Mouse (Mus musculus) C2C12 (cell line): ENCODE measurements around the gene Rpl26. TPM values are rescaled to one million over a fixed set of nuclear protein-coding genes. Genes with fewer than 3 reads are reported as not detected.

Source experiments
- H3K27me3 ChIP-seq: one replicate; pipeline ENCODE4 v1.6.1; 2011; ENCODE audit not compliant: control insufficient read depth, insufficient read depth, insufficient read length
- H3K36me3 ChIP-seq: one replicate; pipeline ENCODE4 v1.6.1; 2011; ENCODE audit not compliant: control insufficient read depth, insufficient read depth
- H3K4me3 ChIP-seq: one replicate; pipeline ENCODE4 v1.5.1; 2011; ENCODE audit warnings: mild to moderate bottlenecking, control low read depth; ENCODE audit not compliant: poor library complexity, insufficient read depth, severe bottlenecking
- H3K79me2 ChIP-seq: one replicate; pipeline ENCODE4 v1.6.1; 2011; ENCODE audit not compliant: control insufficient read depth, insufficient read depth
- H3K79me3 ChIP-seq: one replicate; pipeline ENCODE4 v1.6.1; 2011; ENCODE audit warnings: low read depth, control low read depth
- H3ac ChIP-seq: one replicate; pipeline ENCODE3; 2011; ENCODE audit warnings: low read depth; ENCODE audit not compliant: control insufficient read depth, insufficient read length
- CEBPB ChIP-seq: IDR thresholded peaks from one replicate; pipeline ENCODE4 v1.6.1; 2011; ENCODE audit warnings: low read depth, mild to moderate bottlenecking, control low read depth, moderate library complexity
- CTCF ChIP-seq: IDR thresholded peaks from one replicate; pipeline ENCODE4 v1.5.1; 2011; ENCODE audit not compliant: control insufficient read depth, insufficient read depth, insufficient read length
- FOSL1 ChIP-seq: IDR thresholded peaks from one replicate; pipeline ENCODE4 v1.8.0; 2011; ENCODE audit warnings: mild to moderate bottlenecking, low read length; ENCODE audit not compliant: poor library complexity, insufficient read depth, severe bottlenecking
- MAX ChIP-seq: IDR thresholded peaks from one replicate; pipeline ENCODE4 v1.6.1; 2011; ENCODE audit warnings: mild to moderate bottlenecking, control low read depth
- MYOD1 ChIP-seq: IDR thresholded peaks from one replicate; pipeline ENCODE4 v1.6.1; 2011; ENCODE audit warnings: low read depth; ENCODE audit not compliant: control insufficient read depth, insufficient read length
- MYOG ChIP-seq: IDR thresholded peaks from one replicate; pipeline ENCODE4 v1.6.1; 2011; ENCODE audit not compliant: control insufficient read depth, insufficient read length; ENCODE audit errors: extremely low read depth
- USF1 ChIP-seq: IDR thresholded peaks from one replicate; pipeline ENCODE4 v1.6.1; 2011; ENCODE audit warnings: low read depth, mild to moderate bottlenecking, control low read depth, moderate library complexity
- polyA plus RNA-seq: library from polyadenylated mRNA; unstranded; fragments of >200 nt; fragmentation: generic; extraction: Trizol; gene quantifications from one replicate; pipeline ENCODE4 v1.2.1, GENCODE M21; 2012; ENCODE audit warnings: missing spikeins

Gene Rpl26
- polyA plus RNA-seq, 1 experiment, result 625 TPM

DNA sequence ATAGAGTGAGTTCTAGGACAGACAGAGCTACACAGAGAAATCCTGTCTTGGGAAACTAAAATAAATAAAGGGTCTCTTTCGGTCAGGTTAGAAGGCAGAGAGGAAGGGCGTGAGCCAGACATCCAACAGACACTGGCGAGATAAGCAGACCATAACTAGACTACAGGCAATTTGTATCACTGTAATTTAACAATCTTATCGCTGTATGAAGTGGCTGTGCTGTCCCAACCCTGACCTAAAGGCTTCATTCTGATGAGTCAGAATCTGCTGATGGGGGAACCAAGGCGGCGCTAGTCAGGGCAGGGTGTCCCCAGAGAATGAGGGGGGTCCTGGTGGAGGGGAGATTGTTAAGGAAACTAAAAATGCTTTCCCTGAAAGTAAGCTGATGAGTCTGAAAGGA lies 2.6 kb upstream of the Rpl26 start:
- H3K4me3 ChIP-seq, result no peak overlapping the region
- H3K36me3 ChIP-seq, result peaks cover 14% of the 10 kb centered on the region
- peaks cover 4% of the 10 kb centered on the region for H3K27me3 ChIP-seq
- TF ChIP-seq MYOD1, result no peak
- TF ChIP-seq CTCF, result no peak
- no peak for TF ChIP-seq FOSL1
- TF ChIP-seq MYOG, result no peak
- no peak for TF ChIP-seq CEBPB
- no peak for TF ChIP-seq USF1
- no peak for TF ChIP-seq MAX
- H3K79me2 ChIP-seq, result peaks cover 19% of the 10 kb centered on the region
- no peak overlapping the region for H3ac ChIP-seq
- peaks cover 13% of the 10 kb centered on the region for H3K79me3 ChIP-seq

DNA sequence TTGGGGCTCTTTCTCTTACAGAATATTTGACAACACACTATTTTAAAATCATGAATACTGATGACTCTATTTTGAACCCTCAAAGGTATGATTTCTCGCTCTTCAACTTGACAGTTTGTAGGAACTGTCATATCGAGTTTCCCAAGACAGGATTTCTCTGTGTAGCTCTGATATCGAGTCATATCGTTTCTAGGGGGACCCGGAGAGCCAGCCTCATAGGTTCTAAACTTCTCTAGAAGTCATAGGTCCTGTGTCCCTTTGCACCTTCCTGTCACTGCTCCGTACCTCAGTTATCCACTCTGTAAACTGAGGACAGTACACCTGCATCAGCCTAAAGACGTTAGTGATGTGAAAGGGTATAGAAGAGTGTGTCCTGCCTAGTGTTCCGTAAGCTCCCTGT lies 1.6 kb upstream of the Rpl26 start:
- Histone ChIP-seq H3ac (no peak overlapping the region), H3K4me3 (no peak overlapping the region), H3K79me2 (peaks cover 26% of the 10 kb centered on the region), H3K36me3 (peaks cover 24% of the 10 kb centered on the region), H3K79me3 (peaks cover 15% of the 10 kb centered on the region), H3K27me3 (no peaks in the 10 kb centered on the region)
- TF ChIP-seq CTCF, result no peak
- no peak for TF ChIP-seq MYOG
- no peak for TF ChIP-seq MYOD1
- TF ChIP-seq CEBPB, result no peak
- no peak for TF ChIP-seq FOSL1
- TF ChIP-seq USF1, result no peak
- no peak for TF ChIP-seq MAX

DNA sequence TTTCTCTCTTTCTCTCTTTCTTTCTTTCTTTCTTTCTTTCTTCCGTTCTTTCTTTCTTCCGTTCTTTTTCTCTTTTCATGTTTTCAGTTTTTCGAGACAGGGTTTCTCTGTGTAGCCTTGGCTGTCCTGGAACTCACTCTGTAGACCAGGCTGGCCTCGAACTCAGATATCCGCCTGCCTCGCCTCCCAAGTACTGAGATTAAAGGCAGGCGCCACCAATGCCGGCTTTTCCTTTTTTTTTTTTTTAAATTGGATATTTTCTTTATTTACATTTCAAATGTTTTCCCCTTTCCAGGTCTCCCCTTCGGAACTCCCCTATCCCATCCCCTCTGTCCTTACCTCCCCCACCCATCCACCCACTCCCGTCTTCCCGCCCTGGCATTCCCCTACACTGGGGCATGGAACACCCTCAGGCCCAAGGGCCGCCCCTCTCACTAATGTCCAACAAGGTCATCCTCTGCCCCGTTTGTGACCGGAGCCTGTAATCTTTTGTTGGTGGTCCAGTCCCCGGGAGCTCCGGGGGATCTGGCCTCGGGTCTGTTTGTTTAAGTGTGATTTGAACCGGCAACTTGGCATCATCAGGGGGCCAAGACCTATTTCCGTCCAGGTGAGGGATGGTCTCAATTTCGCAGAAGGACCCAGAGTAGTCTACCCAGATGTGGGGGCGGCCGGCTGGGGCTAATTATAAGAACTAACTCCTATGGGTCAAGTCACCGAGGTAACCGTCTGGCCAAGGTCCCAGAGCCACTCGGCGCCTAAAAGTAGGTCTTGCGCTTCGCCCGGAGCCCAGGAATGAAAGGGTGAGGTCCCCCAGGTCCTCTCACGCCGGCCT lies 648 bp upstream of the Rpl26 start:
- H3K79me3 ChIP-seq, result peaks cover 15% of the 10 kb centered on the region
- H3K79me2 ChIP-seq, result peaks cover 26% of the 10 kb centered on the region
- H3K27me3 ChIP-seq, result no peaks in the 10 kb centered on the region
- H3K4me3 ChIP-seq, result peak overlapping the region; percentile 14
- TF ChIP-seq MAX, result no peak
- no peak for TF ChIP-seq CTCF
- TF ChIP-seq MYOG, result no peak
- TF ChIP-seq CEBPB, result no peak
- no peak for TF ChIP-seq USF1
- TF ChIP-seq FOSL1, result no peak
- no peak for TF ChIP-seq MYOD1
- peaks cover 27% of the 10 kb centered on the region for H3K36me3 ChIP-seq
- H3ac ChIP-seq, result peak overlapping the region; percentile 44

DNA sequence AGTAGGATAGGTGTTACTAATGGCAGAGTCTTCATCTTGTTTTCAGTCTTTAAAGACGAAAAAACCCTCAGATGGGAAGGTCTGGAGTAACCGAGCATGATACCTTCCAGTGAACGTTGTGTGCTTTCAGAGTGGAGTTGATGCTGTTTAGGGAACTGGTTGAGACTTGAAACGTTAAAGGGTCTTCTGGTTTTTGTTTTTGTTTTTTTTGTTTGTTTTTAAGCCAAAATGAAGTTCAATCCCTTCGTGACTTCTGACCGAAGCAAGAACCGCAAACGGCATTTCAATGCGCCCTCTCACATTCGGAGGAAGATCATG lies 623 bp downstream of the Rpl26 start:
- H3K36me3 ChIP-seq, result peaks cover 27% of the 10 kb centered on the region
- H3K79me3 ChIP-seq, result peaks cover 15% of the 10 kb centered on the region
- peak overlapping the region; percentile 99 for H3K4me3 ChIP-seq
- no peaks in the 10 kb centered on the region for H3K27me3 ChIP-seq
- TF ChIP-seq MYOG (no peak), USF1 (no peak), CEBPB (no peak), MAX (no peak), FOSL1 (no peak), CTCF (no peak), MYOD1 (no peak)
- peak overlapping the region; percentile 96 for H3ac ChIP-seq
- H3K79me2 ChIP-seq, result peaks cover 26% of the 10 kb centered on the region

- H3K79me3 ChIP-seq, result peaks cover 15% of the 10 kb centered on the region
- H3K27me3 ChIP-seq, result no peaks in the 10 kb centered on the region
- peaks cover 26% of the 10 kb centered on the region for H3K79me2 ChIP-seq
- H3K4me3 ChIP-seq, result peak overlapping the region; percentile 99
- H3K36me3 ChIP-seq, result peaks cover 27% of the 10 kb centered on the region
- TF ChIP-seq MYOG (no peak), FOSL1 (no peak), CEBPB (no peak), MAX (no peak), USF1 (no peak), MYOD1 (no peak), CTCF (no peak)
- H3ac ChIP-seq, result peak overlapping the region; percentile 72
Observed at GRCm38 (mm10) chr11:68902367-68902766, 984 bp downstream of the Rpl26 start.
